Mouse (Mus musculus) stomach, postnatal 0 days (tissue): Measurements from ENCODE around the gene Cdh20. TPM values are rescaled to one million over a fixed set of nuclear protein-coding genes. Genes with fewer than 3 reads are reported as not detected.

Experiments used
- ATAC-seq: fragments of 200-750 bp; cut with Nextera tagmentation; 2 replicates; pipeline ENCODE4 v1.8.0; 2017; ENCODE audit not compliant: low FRiP score, low TSS enrichment
- DNase-seq: peaks from one replicate; pipeline ENCODE4 v3.0.0-alpha.2; 2016; ENCODE audit warnings: low spot score
- H3K27ac ChIP-seq: fragments of 300-500 bp; sonication (generic); replicated peaks from 2 replicates; pipeline ENCODE4 v1.5.1; 2014; ENCODE audit warnings: mild to moderate bottlenecking, control low read depth
- H3K27me3 ChIP-seq: fragments of 300-500 bp; sonication (generic); 2 replicates; pipeline ENCODE4 v1.6.1; 2014; ENCODE audit warnings: low read length; ENCODE audit not compliant: control insufficient read depth, insufficient read depth
- H3K36me3 ChIP-seq: fragments of 300-500 bp; sonication (generic); 2 replicates; pipeline ENCODE4 v1.6.1; 2014; ENCODE audit warnings: low read length, mixed read lengths; ENCODE audit not compliant: control insufficient read depth, insufficient read depth
- H3K4me1 ChIP-seq: fragments of 300-500 bp; sonication (generic); replicated peaks from 2 replicates; pipeline ENCODE4 v1.6.1; 2014; ENCODE audit warnings: antibody characterized with exemption; ENCODE audit not compliant: control insufficient read depth, insufficient read depth
- H3K4me2 ChIP-seq: fragments of 300-500 bp; sonication (generic); replicated peaks from 2 replicates; pipeline ENCODE4 v1.6.1; 2014; ENCODE audit warnings: low read depth, mild to moderate bottlenecking, control low read depth, moderate library complexity
- H3K4me3 ChIP-seq: fragments of 300-500 bp; sonication (generic); 2 replicates; pipeline ENCODE4 v1.5.1; 2014; ENCODE audit warnings: low read depth, low read length, control low read depth
- H3K9ac ChIP-seq: fragments of 300-500 bp; sonication (generic); 2 replicates; pipeline ENCODE4 v1.6.1; 2014; ENCODE audit warnings: mild to moderate bottlenecking, low read length, control low read depth, mixed read lengths
- H3K9me3 ChIP-seq: fragments of 300-500 bp; sonication (generic); 2 replicates; pipeline ENCODE4 v1.6.1; 2016; ENCODE audit warnings: low read length; ENCODE audit not compliant: control insufficient read depth
- CTCF ChIP-seq: IDR thresholded peaks from 2 replicates; pipeline ENCODE4 v1.5.1; 2016; ENCODE audit warnings: antibody characterized with exemption, low read depth, mild to moderate bottlenecking, moderate library complexity
- EP300 ChIP-seq: optimal IDR thresholded peaks from 2 replicates; pipeline ENCODE3; 2016; ENCODE audit warnings: antibody characterized with exemption
- WGBS: fragments of 180-500 bp; shearing (Covaris S2); extraction: QIAGEN DNeasy Blood & Tissue Kit; methylation state at CpG from one replicate; pipeline ENCODE4 v1.1.7; 2014; 5-methylcytosine and 5-hydroxymethylcytosine counted together
- polyA plus RNA-seq: library from polyadenylated mRNA; unstranded; fragments of >200 nt; fragmentation: Nextera tagmentation; extraction: Ambion mirVana; gene quantifications from 2 replicates; pipeline ENCODE4 v1.2.1, GENCODE M21; 2015

The Cdh20 gene
- polyA plus RNA-seq, 1 experiment from 2014 or later, result 0.10 TPM

DNA sequence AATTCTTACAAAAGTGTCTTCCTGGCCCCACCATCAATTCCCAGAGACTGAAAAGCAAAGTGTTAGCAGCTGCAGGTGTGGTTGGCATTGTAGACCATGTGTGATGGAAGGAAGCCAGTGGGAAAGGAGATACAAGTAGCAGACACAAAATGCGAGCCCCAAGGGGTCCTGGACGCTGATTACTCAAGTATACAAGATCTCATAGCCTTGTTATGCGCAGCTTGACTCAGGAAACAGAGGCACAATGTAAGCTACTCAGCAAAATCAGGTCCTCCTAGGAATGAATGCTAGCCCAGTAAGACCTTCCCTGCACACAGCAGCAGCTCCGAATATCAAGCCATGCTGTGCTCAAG, 80.6 kb downstream of the Cdh20 start:
- no peaks in the 10 kb centered on the region for H3K36me3 ChIP-seq
- H3K4me3 ChIP-seq, result no peak overlapping the region
- no peaks in the 10 kb centered on the region for H3K27me3 ChIP-seq
- H3K9me3 ChIP-seq, result no peaks in the 10 kb centered on the region
- H3K9ac ChIP-seq, result no peak overlapping the region
- no peaks in the 10 kb centered on the region for H3K4me1 ChIP-seq
- ATAC-seq (no peak), DNase-seq (no peak)
- TF ChIP-seq EP300 (no peak), CTCF (no peak)
- no peak overlapping the region for H3K4me2 ChIP-seq
- H3K27ac ChIP-seq, result no peak overlapping the region
- 76% methylated on average over 4 of the region's 4 CpGs for WGBS

DNA sequence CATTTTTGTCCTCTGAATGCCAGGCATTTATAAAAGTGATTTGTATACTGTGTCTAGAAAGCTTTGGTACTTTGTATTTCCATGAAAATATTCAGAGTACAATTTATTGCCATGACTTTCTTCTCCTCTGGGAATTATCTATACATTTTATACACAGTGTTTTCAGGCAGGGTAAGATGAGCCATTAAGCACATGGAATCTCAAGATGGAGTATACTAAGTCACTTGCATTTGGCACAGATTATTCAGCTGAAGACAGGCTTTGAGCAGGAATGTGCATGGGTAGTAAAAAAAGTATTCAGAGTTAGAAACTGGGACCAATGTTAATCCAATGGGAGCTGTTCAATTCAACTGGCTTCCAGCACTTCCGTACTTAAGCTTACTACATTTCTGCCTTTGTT, 109.1 kb downstream of the Cdh20 start:
- Histone ChIP-seq H3K27me3 (no peaks in the 10 kb centered on the region), H3K4me1 (no peaks in the 10 kb centered on the region), H3K27ac (no peak overlapping the region), H3K4me2 (no peak overlapping the region), H3K36me3 (no peaks in the 10 kb centered on the region), H3K4me3 (no peak overlapping the region), H3K9ac (no peak overlapping the region), H3K9me3 (no peaks in the 10 kb centered on the region)
- no peak for DNase-seq
- ATAC-seq, result no peak
- no peak for TF ChIP-seq CTCF
- TF ChIP-seq EP300, result no peak
- WGBS, result 71% methylated on average over 1 of the region's 1 CpGs

DNA sequence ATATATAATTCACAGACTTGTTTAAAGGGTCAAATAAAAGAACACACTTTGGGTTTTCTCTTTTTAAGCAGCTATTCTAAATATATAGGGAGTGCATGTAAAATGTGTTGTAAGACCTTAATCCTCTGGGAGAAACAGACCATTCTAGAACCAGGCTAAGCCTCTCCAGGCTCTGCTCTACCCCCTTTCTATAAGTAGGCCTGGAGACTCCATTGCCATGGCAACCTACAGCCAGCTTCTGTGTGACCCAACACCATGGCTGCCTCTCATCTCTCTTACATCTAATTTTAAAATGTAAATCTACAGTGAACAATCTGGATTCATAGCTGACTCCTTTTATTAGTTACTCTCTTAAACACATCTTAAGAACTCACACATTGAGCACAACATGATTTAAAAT, 133.5 kb downstream of the Cdh20 start:
- no peaks in the 10 kb centered on the region for H3K27me3 ChIP-seq
- TF ChIP-seq EP300 (no peak), CTCF (no peak)
- no peak overlapping the region for H3K27ac ChIP-seq
- H3K4me2 ChIP-seq, result no peak overlapping the region
- ATAC-seq (no peak), DNase-seq (no peak)
- H3K9me3 ChIP-seq, result no peaks in the 10 kb centered on the region
- H3K4me3 ChIP-seq, result no peak overlapping the region
- H3K36me3 ChIP-seq, result no peaks in the 10 kb centered on the region
- H3K4me1 ChIP-seq, result no peaks in the 10 kb centered on the region
- H3K9ac ChIP-seq, result no peak overlapping the region

DNA sequence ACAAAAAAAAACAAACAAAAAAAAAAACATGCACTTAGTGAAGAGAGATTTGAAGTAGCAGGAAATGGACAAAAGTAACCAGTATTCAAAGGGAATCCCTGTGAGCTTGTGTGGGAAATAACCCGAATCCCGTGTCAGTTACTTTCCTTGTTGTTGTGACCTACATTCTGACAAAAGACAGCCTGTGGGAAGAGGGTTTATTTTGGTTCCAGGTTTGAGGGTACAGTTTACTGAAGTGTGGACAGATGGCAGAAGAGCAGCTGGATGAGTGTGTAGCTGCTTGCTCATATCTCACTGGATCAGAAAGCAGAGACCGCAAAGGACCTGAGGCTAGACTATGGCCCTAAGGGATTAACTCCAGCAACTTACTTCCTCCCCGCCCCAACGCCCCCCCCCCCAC, 135.1 kb downstream of the Cdh20 start:
- no peak for TF ChIP-seq CTCF
- TF ChIP-seq EP300, result no peak
- 63% methylated on average over 5 of the region's 5 CpGs for WGBS
- ATAC-seq, result no peak

DNA sequence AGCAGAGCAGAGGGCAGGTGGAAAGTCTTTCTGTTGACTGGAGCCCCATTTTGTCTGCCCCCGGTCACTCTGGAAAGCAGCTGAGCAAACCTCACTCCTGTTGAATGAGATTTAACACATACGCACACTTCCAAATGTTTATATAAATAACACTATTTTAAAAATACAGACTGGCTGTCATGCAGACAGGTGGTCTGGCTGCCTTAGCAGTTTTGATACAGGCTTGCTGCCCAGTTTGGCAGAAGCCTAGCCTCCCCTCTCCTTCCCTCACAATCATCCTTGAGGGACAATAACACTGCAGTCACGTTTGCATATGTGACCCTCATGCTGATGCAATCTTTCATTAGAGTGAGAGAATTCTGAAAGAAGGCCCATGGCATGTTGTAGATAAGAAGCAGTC, 144.1 kb downstream of the Cdh20 start:
- H3K4me2 ChIP-seq, result no peak overlapping the region
- no peaks in the 10 kb centered on the region for H3K9me3 ChIP-seq
- 16% methylated on average over 3 of the region's 3 CpGs for WGBS
- H3K4me1 ChIP-seq, result no peaks in the 10 kb centered on the region
- ATAC-seq (no peak), DNase-seq (no peak)
- no peak overlapping the region for H3K4me3 ChIP-seq
- H3K36me3 ChIP-seq, result no peaks in the 10 kb centered on the region
- H3K9ac ChIP-seq, result no peak overlapping the region
- H3K27ac ChIP-seq, result no peak overlapping the region
- H3K27me3 ChIP-seq, result no peaks in the 10 kb centered on the region
- no peak for TF ChIP-seq EP300
- TF ChIP-seq CTCF, result no peak

More for the DNA sequence above, 135.1 kb downstream of the Cdh20 start:
- Histone ChIP-seq H3K4me2 (no peak overlapping the region), H3K27ac (no peak overlapping the region), H3K9ac (no peak overlapping the region), H3K4me3 (no peak overlapping the region), H3K36me3 (no peaks in the 10 kb centered on the region), H3K4me1 (no peaks in the 10 kb centered on the region), H3K9me3 (no peaks in the 10 kb centered on the region), H3K27me3 (no peaks in the 10 kb centered on the region)
- no peak for DNase-seq

DNA sequence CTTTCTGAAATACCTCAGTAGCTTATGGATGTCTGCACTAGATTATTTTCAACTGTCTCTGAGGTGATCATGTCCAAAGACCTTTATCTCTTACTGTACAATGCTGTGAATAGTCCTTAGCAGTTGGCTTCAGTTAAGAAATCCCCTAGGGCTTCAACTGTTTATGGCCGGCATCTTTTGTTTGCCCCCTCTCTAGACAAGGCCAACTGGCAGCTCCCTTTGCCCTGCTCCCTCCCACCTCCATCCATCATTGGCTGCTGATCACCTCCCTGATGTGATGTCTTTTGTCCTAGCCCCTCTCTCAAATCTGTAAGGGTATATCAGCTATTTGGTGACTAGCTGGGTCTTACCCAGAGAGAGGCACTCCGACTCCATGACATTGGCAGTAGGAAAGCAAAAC, 148.2 kb downstream of the Cdh20 start:
- H3K9me3 ChIP-seq, result no peaks in the 10 kb centered on the region
- H3K4me1 ChIP-seq, result no peaks in the 10 kb centered on the region
- ATAC-seq, result no peak

More for the DNA sequence above, 148.2 kb downstream of the Cdh20 start:
- H3K9ac ChIP-seq, result no peak overlapping the region
- H3K4me3 ChIP-seq, result no peak overlapping the region
- WGBS, result 68% methylated on average over 2 of the region's 2 CpGs
- no peak overlapping the region for H3K27ac ChIP-seq
- no peaks in the 10 kb centered on the region for H3K36me3 ChIP-seq
- H3K27me3 ChIP-seq, result no peaks in the 10 kb centered on the region
- TF ChIP-seq EP300 (no peak), CTCF (no peak)
- H3K4me2 ChIP-seq, result no peak overlapping the region
- no peak for DNase-seq
